Mouse (Mus musculus) ES-Bruce4 (cell line): Measurements from ENCODE around the gene Kcnk5. TPM values are rescaled to one million over a fixed set of nuclear protein-coding genes. Genes with fewer than 3 reads are reported as not detected.

Experiments
- H3K27ac ChIP-seq: 2 replicates; pipeline ENCODE4 v1.5.1; 2012; ENCODE audit warnings: low read length, inconsistent platforms; ENCODE audit not compliant: insufficient read depth
- H3K27me3 ChIP-seq: 2 replicates; pipeline ENCODE4 v1.6.1; 2012; ENCODE audit warnings: mild to moderate bottlenecking, low read length, inconsistent platforms; ENCODE audit not compliant: control insufficient read depth, poor library complexity, insufficient read depth, severe bottlenecking
- H3K36me3 ChIP-seq: 2 replicates; pipeline ENCODE4 v1.6.1; 2012; ENCODE audit warnings: inconsistent platforms, mild to moderate bottlenecking, low read length, moderate library complexity; ENCODE audit not compliant: control insufficient read depth, poor library complexity, insufficient read depth, severe bottlenecking
- H3K4me1 ChIP-seq: one replicate; pipeline ENCODE4 v1.8.1; 2011; ENCODE audit warnings: low read length; ENCODE audit not compliant: control insufficient read depth, insufficient read depth
- H3K4me3 ChIP-seq: 2 replicates; pipeline ENCODE4 v1.5.1; 2011; ENCODE audit warnings: low read depth, mild to moderate bottlenecking, low read length
- H3K9ac ChIP-seq: 2 replicates; pipeline ENCODE4 v1.6.1; 2012; ENCODE audit warnings: low read depth, mild to moderate bottlenecking, inconsistent platforms; ENCODE audit not compliant: poor library complexity, severe bottlenecking
- H3K9me3 ChIP-seq: replicated peaks from 2 replicates; pipeline ENCODE4 v1.6.1; 2012; ENCODE audit warnings: mild to moderate bottlenecking, low read length, inconsistent platforms; ENCODE audit not compliant: control insufficient read depth, poor library complexity, insufficient read depth, severe bottlenecking
- CTCF ChIP-seq: IDR thresholded peaks from one replicate; pipeline ENCODE4 v1.8.1; 2011; ENCODE audit warnings: low read depth, low read length
- EP300 ChIP-seq: IDR thresholded peaks from 2 replicates; pipeline ENCODE4 v1.6.1; 2011; ENCODE audit warnings: low read depth, low read length; ENCODE audit not compliant: insufficient read depth
- POLR2A ChIP-seq: IDR thresholded peaks from one replicate; pipeline ENCODE4 v1.8.1; 2011; ENCODE audit warnings: low read length; ENCODE audit not compliant: insufficient read depth
- polyA plus RNA-seq: library from polyadenylated mRNA; stranded (reverse); fragments of >200 nt; gene quantifications from 2 replicates; pipeline ENCODE4 v1.2.4, GENCODE M21; 2011; ENCODE audit warnings: low read depth; ENCODE audit not compliant: missing spikeins, insufficient read depth, insufficient read length

Gene Kcnk5
- polyA plus RNA-seq, 1 experiment: 21.5 TPM

GRCm38 (mm10) chr14:20225525-20225924, 43.9 kb upstream of the Kcnk5 start:
- TF ChIP-seq POLR2A (no peak), EP300 (no peak), CTCF (no peak)
- no peak overlapping the region for H3K4me3 ChIP-seq
- H3K36me3 ChIP-seq: no peaks in the 10 kb centered on the region
- no peaks in the 10 kb centered on the region for H3K27me3 ChIP-seq
- H3K9ac ChIP-seq: no peak overlapping the region
- H3K9me3 ChIP-seq: no peaks in the 10 kb centered on the region
- peaks cover 3% of the 10 kb centered on the region for H3K4me1 ChIP-seq
- no peak overlapping the region for H3K27ac ChIP-seq

GRCm38 (mm10) chr14:20224576-20225218, 43.1 kb upstream of the Kcnk5 start:
- no peaks in the 10 kb centered on the region for H3K27me3 ChIP-seq
- no peaks in the 10 kb centered on the region for H3K36me3 ChIP-seq
- H3K4me3 ChIP-seq: no peak overlapping the region
- no peak overlapping the region for H3K9ac ChIP-seq
- H3K4me1 ChIP-seq: peaks cover 6% of the 10 kb centered on the region
- no peak for TF ChIP-seq POLR2A
- no peak for TF ChIP-seq EP300
- no peak for TF ChIP-seq CTCF
- no peaks in the 10 kb centered on the region for H3K9me3 ChIP-seq
- H3K27ac ChIP-seq: no peak overlapping the region

GRCm38 (mm10) chr14:20224163-20224562, 42.6 kb upstream of the Kcnk5 start:
- Histone ChIP-seq H3K4me3 (no peak overlapping the region), H3K9ac (no peak overlapping the region), H3K27ac (no peak overlapping the region), H3K27me3 (no peaks in the 10 kb centered on the region), H3K4me1 (peaks cover 9% of the 10 kb centered on the region), H3K9me3 (no peaks in the 10 kb centered on the region), H3K36me3 (no peaks in the 10 kb centered on the region)
- TF ChIP-seq POLR2A (no peak), EP300 (no peak), CTCF (no peak)

GRCm38 (mm10) chr14:20223253-20223652, 41.6 kb upstream of the Kcnk5 start:
- Histone ChIP-seq H3K4me3 (no peak overlapping the region), H3K9ac (no peak overlapping the region), H3K27me3 (no peaks in the 10 kb centered on the region), H3K4me1 (peaks cover 9% of the 10 kb centered on the region), H3K9me3 (no peaks in the 10 kb centered on the region), H3K27ac (no peak overlapping the region), H3K36me3 (no peaks in the 10 kb centered on the region)
- TF ChIP-seq POLR2A: no peak
- no peak for TF ChIP-seq EP300
- no peak for TF ChIP-seq CTCF

GRCm38 (mm10) chr14:20221083-20221482, 39.5 kb upstream of the Kcnk5 start:
- Histone ChIP-seq H3K9me3 (no peaks in the 10 kb centered on the region), H3K4me3 (no peak overlapping the region), H3K4me1 (peaks cover 10% of the 10 kb centered on the region), H3K9ac (no peak overlapping the region), H3K27ac (peak overlapping the region; percentile 71), H3K27me3 (no peaks in the 10 kb centered on the region), H3K36me3 (no peaks in the 10 kb centered on the region)
- 0 out of 2 replicates have a peak, but pooled peaks have one; percentile 4 for TF ChIP-seq EP300
- no peak for TF ChIP-seq CTCF
- no peak for TF ChIP-seq POLR2A

- H3K9me3 ChIP-seq: no peaks in the 10 kb centered on the region
- H3K36me3 ChIP-seq: no peaks in the 10 kb centered on the region
- TF ChIP-seq EP300 (peak; percentile 70; the same call in 1 of the 2 replicates), POLR2A (no peak)
- peak overlapping the region; percentile 39 for H3K4me3 ChIP-seq
- peaks cover 15% of the 10 kb centered on the region for H3K4me1 ChIP-seq
- no peaks in the 10 kb centered on the region for H3K27me3 ChIP-seq
- peak overlapping the region; percentile 39; the same call in 1 of the 2 replicates for H3K27ac ChIP-seq
- H3K9ac ChIP-seq: no peak overlapping the region
Measured at GRCm38 (mm10) chr14:20219849-20220248, 38.2 kb upstream of the Kcnk5 start.
